Mouse (Mus musculus) layer of hippocampus, adult 8-10 months (tissue): ENCODE measurements around the gene Huwe1. TPM values are rescaled to one million over a fixed set of nuclear protein-coding genes. Genes with fewer than 3 reads are reported as not detected.

Experiments used
- DNase-seq, 2 experiments: peaks; one replicate each; pipeline ENCODE4 v3.0.0; 2022; ENCODE audit warnings: low spot score in 2 of 2
- microRNA-seq, 2 experiments: library from miRNA; unstranded; fragments of <30 nt; microRNA quantifications; one replicate each; pipeline ENCODE4 v1.2.0; 2022
- total RNA-seq, 4 experiments: library from RNA; stranded (reverse); gene quantifications; 2 replicates each; pipeline ENCODE4 v1.2.4; 2022

Huwe1 gene
- total RNA-seq, 4 experiments from 2014 or later, result 244 to 296 (median 265) TPM

- DNase-seq, result no peak
Measured at GRCm38 (mm10) chrX:151951181-151951580, 150.6 kb downstream of the Huwe1 start.

Small RNA genes lying within 50 kb of the gene (microRNA-seq; reads per million reads assigned to microRNA genes)
- gene Mir3113 (0 reads per million in 2 experiments), gene Mir98 (5,486 to 6,226 reads per million in 2 experiments), gene Mirlet7f-2 (2,785 to 3,346 reads per million in 2 experiments)

Other genes starting within 250 kb of the Huwe1 start
- gene Hsd17b10, start 201.0 kb downstream of the Huwe1 start, total RNA-seq, result 10 to 100 TPM; 47.2 to 53.5 (median 50.3) TPM
- gene Ribc1, start 215.5 kb downstream of the Huwe1 start, total RNA-seq, result under 1 TPM in 2 of 4 experiments, not detected in 2; 0.25 to 0.30 TPM
- 10 to 100 TPM; 50.3 to 57.7 (median 52.3) TPM for gene Smc1a, start 215.6 kb downstream of the Huwe1 start, total RNA-seq